Mouse (Mus musculus) lung, embryonic 14.5 days (tissue): Measurements from ENCODE around the gene Sel1l2. TPM values are rescaled to one million over a fixed set of nuclear protein-coding genes. Genes with fewer than 3 reads are reported as not detected.
"Not testable (repeated sequence)": the region's sequence is repeated elsewhere in the genome, so short reads cannot be mapped to it uniquely, and the experiment has no call there.

Experiments used
- ATAC-seq: fragments of 200-750 bp; cut with Nextera tagmentation; 2 replicates; pipeline ENCODE4 v1.8.0; 2017; ENCODE audit warnings: mild to moderate bottlenecking, moderate TSS enrichment, moderate library complexity; ENCODE audit not compliant: insufficient read depth
- DNase-seq: peaks from one replicate; pipeline ENCODE4 v3.0.0-alpha.2; 2015
- H3K27ac ChIP-seq: fragments of 300-500 bp; sonication (generic); 2 replicates; pipeline ENCODE4 v1.5.1; 2014; ENCODE audit warnings: low read depth, mild to moderate bottlenecking, moderate library complexity
- H3K27me3 ChIP-seq: fragments of 300-500 bp; sonication (generic); 2 replicates; pipeline ENCODE4 v1.6.1; 2014; ENCODE audit warnings: low read length, control low read depth; ENCODE audit not compliant: insufficient read depth
- H3K36me3 ChIP-seq: fragments of 300-500 bp; sonication (generic); 2 replicates; pipeline ENCODE4 v1.6.1; 2014; ENCODE audit warnings: control low read depth; ENCODE audit not compliant: insufficient read depth
- H3K4me1 ChIP-seq: fragments of 300-500 bp; sonication (generic); 2 replicates; pipeline ENCODE4 v1.6.1; 2014; ENCODE audit warnings: antibody characterized with exemption, control low read depth; ENCODE audit not compliant: insufficient read depth
- H3K4me2 ChIP-seq: fragments of 300-500 bp; sonication (generic); 2 replicates; pipeline ENCODE4 v1.6.1; 2014; ENCODE audit warnings: mild to moderate bottlenecking
- H3K4me3 ChIP-seq: fragments of 300-500 bp; sonication (generic); 2 replicates; pipeline ENCODE4 v1.5.1; 2014; ENCODE audit warnings: low read depth, low read length
- H3K9ac ChIP-seq: fragments of 300-500 bp; sonication (generic); 2 replicates; pipeline ENCODE4 v1.6.1; 2014
- H3K9me3 ChIP-seq: fragments of 300-500 bp; sonication (generic); 2 replicates; pipeline ENCODE4 v1.6.1; 2016; ENCODE audit warnings: low read depth, low read length, control low read depth
- CTCF ChIP-seq: IDR thresholded peaks from 2 replicates; pipeline ENCODE4 v1.5.1; 2016; ENCODE audit warnings: antibody characterized with exemption, low read depth
- WGBS: fragments of 180-500 bp; shearing (Covaris S2); extraction: QIAGEN DNeasy Blood & Tissue Kit; methylation state at CpG from one replicate; pipeline ENCODE4 v1.1.7; 2014; 5-methylcytosine and 5-hydroxymethylcytosine counted together
- polyA plus RNA-seq: library from polyadenylated mRNA; unstranded; fragments of >200 nt; fragmentation: Nextera tagmentation; extraction: Ambion mirVana; gene quantifications from 2 replicates; pipeline ENCODE4 v1.2.1, GENCODE M21; 2014

Sel1l2 gene
- polyA plus RNA-seq, 1 experiment from 2014 or later, result not detected

DNA sequence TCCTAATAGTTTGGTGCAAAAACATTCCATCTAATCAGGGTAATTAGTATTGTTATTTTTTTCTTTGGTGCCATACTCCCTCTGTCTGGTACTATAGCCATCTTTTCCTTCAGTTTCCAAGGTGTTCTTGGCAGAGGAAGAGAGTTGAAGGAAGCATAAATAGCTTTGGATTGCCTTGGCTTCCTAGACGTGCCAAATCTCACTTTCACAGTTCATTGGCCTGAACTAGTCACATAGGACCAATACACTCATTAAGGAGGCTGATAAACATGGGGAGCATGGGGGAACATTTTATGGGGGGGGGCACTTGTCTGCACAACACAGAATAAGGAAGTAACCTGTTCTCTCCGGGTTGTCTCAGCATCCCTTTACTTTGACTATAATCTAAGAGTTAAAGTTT lies 174.1 kb downstream of the Sel1l2 start:
- WGBS, result 55% methylated on average over 2 of the region's 2 CpGs
- H3K36me3 ChIP-seq, result no peaks in the 10 kb centered on the region
- no peak for TF ChIP-seq CTCF
- no peaks in the 10 kb centered on the region for H3K4me1 ChIP-seq
- no peak for ATAC-seq
- no peak for DNase-seq
- no peak overlapping the region for H3K4me2 ChIP-seq
- no peak overlapping the region for H3K9ac ChIP-seq
- no peak overlapping the region for H3K27ac ChIP-seq
- H3K27me3 ChIP-seq, result no peaks in the 10 kb centered on the region
- no peaks in the 10 kb centered on the region for H3K9me3 ChIP-seq
- H3K4me3 ChIP-seq, result no peak overlapping the region

DNA sequence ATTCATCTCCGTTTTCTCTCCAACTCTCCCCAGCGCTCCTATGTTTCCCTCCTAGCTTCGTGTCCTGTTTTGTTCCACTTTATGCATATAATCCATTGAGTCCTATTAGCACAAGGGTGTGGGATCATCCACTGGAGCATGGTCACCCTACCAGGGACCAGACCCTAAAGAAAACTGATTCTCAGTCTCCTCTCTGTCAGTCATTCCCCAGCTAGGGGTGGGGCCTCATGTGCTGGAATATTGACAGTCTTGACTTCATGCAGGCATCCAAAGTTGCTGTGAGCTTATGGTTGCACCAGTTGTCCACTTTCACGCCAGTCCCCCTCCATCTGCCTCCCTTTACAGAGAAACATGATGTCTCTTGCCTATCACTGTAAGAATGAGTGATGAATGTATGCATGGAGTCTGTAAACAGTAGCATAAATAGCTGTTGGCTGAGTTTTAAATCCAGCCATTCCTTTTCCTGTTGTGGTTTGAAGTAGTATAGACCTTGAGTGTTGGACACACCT lies 174.9 kb downstream of the Sel1l2 start:
- no peaks in the 10 kb centered on the region for H3K4me1 ChIP-seq
- 83% methylated on average over 4 of the region's 4 CpGs for WGBS
- no peak for ATAC-seq
- H3K9me3 ChIP-seq, result no peaks in the 10 kb centered on the region
- no peak overlapping the region for H3K27ac ChIP-seq
- DNase-seq, result no peak
- H3K27me3 ChIP-seq, result no peaks in the 10 kb centered on the region
- no peak for TF ChIP-seq CTCF
- H3K4me2 ChIP-seq, result no peak overlapping the region
- H3K9ac ChIP-seq, result no peak overlapping the region
- H3K4me3 ChIP-seq, result no peak overlapping the region
- H3K36me3 ChIP-seq, result no peaks in the 10 kb centered on the region

DNA sequence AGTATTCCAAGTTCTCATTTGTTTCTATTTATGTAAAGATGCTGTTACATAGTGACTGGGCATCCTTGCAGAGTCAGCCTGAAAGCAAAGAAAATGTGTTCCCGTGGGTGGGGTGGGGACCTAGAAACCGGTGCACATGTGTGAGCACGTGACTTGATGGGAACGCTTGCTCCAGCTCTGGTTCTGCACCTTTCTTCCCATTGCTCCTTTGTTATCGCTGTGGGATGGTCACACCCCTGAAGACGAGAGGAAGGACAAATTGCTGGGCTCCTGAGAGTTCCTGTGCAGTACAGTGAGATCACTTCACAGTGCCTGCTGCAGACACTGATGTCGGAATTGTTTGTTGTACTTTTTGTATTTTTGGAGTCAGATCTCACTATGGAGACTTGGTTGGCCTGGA lies 185.8 kb downstream of the Sel1l2 start:
- Histone ChIP-seq H3K4me1 (no peaks in the 10 kb centered on the region), H3K27me3 (no peaks in the 10 kb centered on the region), H3K36me3 (peaks cover 35% of the 10 kb centered on the region), H3K9ac (no peak overlapping the region), H3K4me2 (no peak overlapping the region), H3K9me3 (no peaks in the 10 kb centered on the region), H3K4me3 (no peak overlapping the region), H3K27ac (no peak overlapping the region)
- 88% methylated on average over 7 of the region's 7 CpGs for WGBS
- DNase-seq (no peak), ATAC-seq (no peak)
- no peak for TF ChIP-seq CTCF

DNA sequence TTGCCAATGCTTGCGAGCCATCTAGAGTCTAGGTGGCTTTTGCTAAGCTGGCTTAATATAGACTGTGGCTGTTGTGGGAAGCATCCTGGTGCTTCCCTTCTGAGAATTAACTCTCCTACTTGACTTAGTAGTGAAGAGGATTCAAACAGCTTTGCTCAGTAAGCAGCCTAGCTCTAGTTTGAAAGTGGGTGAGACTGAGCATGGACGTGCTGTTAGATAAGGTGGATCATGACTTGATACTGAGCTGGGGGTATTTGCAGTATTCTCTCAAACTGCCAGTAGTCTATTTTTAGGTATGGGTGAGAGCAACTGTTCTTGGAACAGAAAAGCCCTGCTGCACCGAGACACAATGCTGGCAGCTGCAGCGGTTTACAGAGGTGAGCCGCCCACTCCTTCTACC lies 186.9 kb downstream of the Sel1l2 start:
- no peak for ATAC-seq
- H3K4me2 ChIP-seq, result no peak overlapping the region

DNA sequence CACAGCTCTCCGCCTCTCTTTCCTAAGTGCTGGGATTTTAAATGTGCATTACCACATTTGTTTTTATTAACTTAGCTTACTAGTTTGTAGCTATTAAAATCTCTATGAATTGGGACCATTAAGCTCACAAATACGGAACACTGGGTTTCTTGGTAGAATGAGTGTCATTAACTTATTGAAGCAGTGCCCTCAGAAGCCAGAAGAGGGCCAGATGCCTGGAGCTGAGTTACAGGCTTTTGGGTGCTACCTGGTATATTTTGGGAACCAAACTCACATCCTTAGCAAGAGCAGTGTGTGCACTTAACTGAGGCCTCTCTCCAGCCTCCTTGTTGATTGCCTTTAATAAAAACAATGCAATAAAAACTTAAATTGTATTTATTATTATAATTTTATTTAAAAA lies 188.8 kb downstream of the Sel1l2 start:
- no peak overlapping the region for H3K4me3 ChIP-seq
- peak; percentile 28 for TF ChIP-seq CTCF
- DNase-seq, result peak; percentile 34
- no peaks in the 10 kb centered on the region for H3K4me1 ChIP-seq
- ATAC-seq, result no peak
- H3K27me3 ChIP-seq, result no peaks in the 10 kb centered on the region
- no peak overlapping the region for H3K27ac ChIP-seq
- 58% methylated on average over 2 of the region's 2 CpGs for WGBS
- no peak overlapping the region for H3K9ac ChIP-seq
- H3K4me2 ChIP-seq, result no peak overlapping the region
- no peaks in the 10 kb centered on the region for H3K9me3 ChIP-seq
- peaks cover 39% of the 10 kb centered on the region for H3K36me3 ChIP-seq

More for the DNA sequence above, 186.9 kb downstream of the Sel1l2 start:
- Histone ChIP-seq H3K4me1 (no peaks in the 10 kb centered on the region), H3K9me3 (no peaks in the 10 kb centered on the region), H3K36me3 (peaks cover 40% of the 10 kb centered on the region), H3K27me3 (no peaks in the 10 kb centered on the region), H3K9ac (no peak overlapping the region), H3K27ac (no peak overlapping the region), H3K4me3 (no peak overlapping the region)
- WGBS, result 85% methylated on average over 5 of the region's 5 CpGs
- no peak for DNase-seq
- no peak for TF ChIP-seq CTCF

DNA sequence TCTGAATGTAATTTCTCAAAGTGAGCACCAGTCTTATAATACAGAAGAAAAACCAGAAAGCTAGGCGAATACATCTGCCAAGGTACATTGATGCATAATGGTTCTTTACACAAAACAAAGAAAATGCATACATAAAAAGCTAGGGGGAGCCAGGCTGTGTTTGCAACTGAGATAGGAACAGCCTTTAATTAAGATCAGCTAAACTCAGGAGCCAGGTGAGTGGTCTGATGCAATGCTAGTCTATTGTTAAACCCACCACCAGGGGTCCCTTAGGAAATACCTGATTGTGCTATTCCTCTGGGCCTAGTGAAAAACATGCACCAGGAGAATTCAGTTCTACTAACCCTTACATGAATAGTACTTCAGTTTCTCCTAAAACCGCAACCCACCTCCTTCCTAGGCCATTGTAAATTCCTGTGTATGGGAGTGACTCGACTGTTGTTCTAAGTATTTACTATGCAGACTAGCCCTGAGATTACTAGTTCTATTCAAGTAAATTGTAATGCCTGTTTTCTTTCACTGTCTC lies 203.8 kb downstream of the Sel1l2 start:
- 89% methylated on average over 3 of the region's 3 CpGs for WGBS
- H3K4me2 ChIP-seq, ATAC-seq, H3K9me3 ChIP-seq, DNase-seq, H3K9ac ChIP-seq, H3K27ac ChIP-seq, H3K4me3 ChIP-seq, H3K27me3 ChIP-seq, H3K4me1 ChIP-seq: not testable (repeated sequence)
- peak; percentile 11 for TF ChIP-seq CTCF
- H3K36me3 ChIP-seq, result peaks cover 39% of the 10 kb centered on the region

Other genes starting within 250 kb of the Sel1l2 start
- not detected in 2 replicates for gene Gm17374, start 237.7 kb downstream of the Sel1l2 start, polyA plus RNA-seq
- gene Esf1, start 219.1 kb downstream of the Sel1l2 start, polyA plus RNA-seq, result 28.0 and 28.1 TPM in 2 replicates
- gene Ndufaf5, start 219.1 kb downstream of the Sel1l2 start, polyA plus RNA-seq, result 22.6 and 24.9 TPM in 2 replicates
- 31.1 and 31.9 TPM in 2 replicates for gene Macrod2, start 5.6 kb upstream of the Sel1l2 start, polyA plus RNA-seq